Mouse (Mus musculus): Measurements from ENCODE around the gene Rpl13.
"Not testable (repeated sequence)": the region's sequence is repeated elsewhere in the genome, so short reads cannot be mapped to it uniquely, and the experiment has no call there.

Gene Rpl13

DNA sequence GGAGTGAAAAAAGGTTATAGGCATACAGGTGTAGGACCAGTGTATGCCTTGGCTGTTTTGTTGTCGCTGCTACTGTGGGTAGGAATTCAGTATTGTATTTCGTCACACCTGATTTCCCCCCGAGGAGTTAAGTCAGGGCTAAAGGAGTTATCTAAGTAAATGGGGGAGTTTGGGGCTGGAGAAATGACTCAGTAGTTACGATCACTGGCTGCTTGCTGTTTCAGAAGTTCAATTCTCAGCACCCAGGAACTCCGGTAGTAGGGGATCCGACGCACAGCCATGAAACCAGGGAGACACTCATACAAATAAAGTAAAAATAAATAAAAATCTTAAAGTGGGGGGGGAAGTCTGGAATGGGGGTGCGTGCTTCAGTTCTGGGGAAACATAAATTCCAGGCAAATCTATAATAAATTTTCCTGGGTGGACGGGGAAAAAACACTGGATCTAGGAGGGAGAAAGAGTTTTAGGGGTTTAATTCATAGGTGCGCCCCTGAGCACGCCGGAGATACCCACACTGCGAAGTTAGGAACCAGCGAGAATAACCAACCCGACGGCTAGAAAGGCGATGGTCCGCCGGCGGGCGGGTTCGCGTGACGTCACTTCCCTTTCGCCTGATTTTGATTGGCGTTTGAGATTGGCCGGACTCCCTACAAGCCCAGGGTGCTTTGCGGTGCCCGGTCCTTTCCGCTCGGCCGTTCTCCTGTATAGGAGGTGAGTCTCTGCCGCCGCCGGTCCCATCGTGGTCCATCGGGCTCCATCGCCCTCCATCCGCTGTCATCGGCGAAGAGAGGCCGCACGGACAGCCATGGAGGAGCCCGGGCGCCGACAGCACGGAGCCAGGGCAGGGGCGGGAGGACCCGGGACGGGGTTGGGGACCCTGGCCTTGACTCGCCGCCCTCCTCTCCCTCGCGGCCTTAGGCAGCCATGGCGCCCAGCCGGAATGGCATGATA lies at the start of gene Rpl13:
Rpl13 (plus strand) TSS at position 616 of the 951 bp plus-strand sequence.
- peak; percentile 95 for DNase-seq (ENCODE audit: low spot score)

DNA sequence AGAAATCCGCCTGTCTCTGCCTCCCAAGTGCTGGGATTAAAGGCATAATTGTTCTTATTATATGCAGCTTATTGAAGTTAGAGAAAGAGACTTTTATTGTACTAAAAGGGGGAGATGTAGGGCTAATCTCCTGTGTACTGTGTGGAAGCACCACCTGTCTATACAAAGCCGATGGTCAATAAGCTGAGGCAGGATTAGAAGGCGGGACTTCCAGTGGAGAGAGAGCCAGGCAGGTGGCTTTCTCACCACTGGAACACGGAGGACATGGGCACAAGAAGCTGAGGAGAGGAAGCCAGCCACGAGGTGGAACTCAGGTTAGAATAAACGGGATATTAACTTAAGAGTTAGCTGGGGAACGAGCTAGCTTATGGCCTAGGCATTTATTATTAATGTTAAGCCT lies 39.4 kb upstream of the Rpl13 start, which contains the start of gene Spg7:
Spg7 (plus strand) TSS at position 222 of the 400 bp plus-strand sequence.
- DNase-seq (ENCODE audit: low spot score): no peak

- no peak for DNase-seq (ENCODE audit: low spot score)
These were observed 38.1 kb upstream of the Rpl13 start for GRCm38 (mm10) chr8:123064072-123064471.

- no peak for DNase-seq (ENCODE audit: low spot score)
These were observed 37.3 kb upstream of the Rpl13 start for GRCm38 (mm10) chr8:123064809-123065213.

- peak; percentile 98 for DNase-seq (ENCODE audit: low spot score)
These were observed 36.7 kb upstream of the Rpl13 start for GRCm38 (mm10) chr8:123065214-123066100.

DNA sequence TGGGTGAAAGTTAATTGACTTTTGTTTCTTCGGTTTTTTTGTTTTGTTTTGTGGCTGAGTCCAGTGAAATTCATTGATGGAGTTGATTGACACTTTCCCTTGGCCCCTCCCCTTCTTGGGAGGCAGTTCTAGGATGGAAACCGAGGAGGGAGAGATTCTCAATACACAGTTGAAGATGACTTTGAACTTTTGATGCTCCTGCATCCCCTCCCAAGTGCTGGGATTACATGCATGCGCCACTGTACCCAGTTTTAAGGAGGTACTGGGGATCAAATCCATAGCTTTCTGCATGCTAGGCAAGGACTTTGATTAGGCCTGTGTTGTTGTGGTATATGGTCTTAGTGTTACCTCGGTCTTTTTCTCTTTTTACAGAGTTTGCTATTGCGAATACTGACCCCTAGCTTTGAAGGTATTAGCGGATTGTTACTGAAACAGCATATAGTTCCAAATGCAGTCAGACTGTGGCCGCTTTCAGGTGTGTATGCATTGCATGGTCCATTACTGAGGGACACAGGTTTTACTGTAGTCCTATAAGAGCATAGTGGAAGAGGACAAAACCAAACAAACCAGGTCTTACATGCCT lies 36.0 kb upstream of the Rpl13 start:
- no peak for DNase-seq (ENCODE audit: low spot score)

DNA sequence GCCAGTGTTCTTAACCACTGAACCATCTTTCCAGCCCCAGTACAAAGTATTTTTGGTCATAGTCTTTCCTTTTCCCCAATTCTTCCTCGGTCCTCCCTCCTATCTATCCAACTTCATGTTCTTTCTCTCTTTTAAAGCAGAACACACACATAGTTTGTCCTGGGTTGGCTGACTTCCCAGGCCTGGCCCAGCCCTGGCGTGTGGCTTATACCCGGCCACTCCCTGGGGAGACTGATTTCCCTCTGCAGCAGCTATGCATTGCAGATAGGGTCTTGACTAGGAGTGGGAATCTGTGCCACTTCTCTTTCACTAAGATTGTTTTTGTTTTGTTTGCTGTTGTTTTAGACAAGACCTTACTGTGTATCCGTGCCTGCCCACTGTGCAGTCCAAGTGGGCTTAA lies 31.0 kb upstream of the Rpl13 start:
- peak; percentile 84 for DNase-seq (ENCODE audit: low spot score)

GRCm38 (mm10) chr8:123077213-123077612 lies 24.9 kb upstream of the Rpl13 start:
- no peak for DNase-seq (ENCODE audit: low spot score)

DNA sequence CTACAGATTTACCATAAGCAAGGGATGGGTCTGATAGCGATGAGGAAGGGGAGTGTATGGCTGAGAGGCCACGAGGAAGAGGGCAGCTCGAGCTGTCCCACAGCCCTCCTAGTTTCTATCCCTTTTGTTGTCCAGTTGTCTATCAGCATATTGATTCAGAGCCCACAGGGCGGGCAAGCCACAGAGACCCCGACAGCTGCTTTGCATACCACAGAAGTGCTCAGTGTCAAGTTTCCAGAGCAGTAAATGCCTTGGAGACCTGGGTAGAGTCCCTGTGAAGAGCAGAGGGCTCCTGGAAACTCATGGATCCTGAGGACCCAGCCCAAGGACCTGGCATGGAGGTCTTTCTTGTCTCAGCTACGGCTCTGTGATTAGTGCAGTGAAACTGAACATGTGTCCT lies 19.2 kb upstream of the Rpl13 start:
- DNase-seq (ENCODE audit: low spot score): no peak

- DNase-seq (ENCODE audit: low spot score): no peak
These were observed 18.5 kb upstream of the Rpl13 start for GRCm38 (mm10) chr8:123083610-123084009.

DNA sequence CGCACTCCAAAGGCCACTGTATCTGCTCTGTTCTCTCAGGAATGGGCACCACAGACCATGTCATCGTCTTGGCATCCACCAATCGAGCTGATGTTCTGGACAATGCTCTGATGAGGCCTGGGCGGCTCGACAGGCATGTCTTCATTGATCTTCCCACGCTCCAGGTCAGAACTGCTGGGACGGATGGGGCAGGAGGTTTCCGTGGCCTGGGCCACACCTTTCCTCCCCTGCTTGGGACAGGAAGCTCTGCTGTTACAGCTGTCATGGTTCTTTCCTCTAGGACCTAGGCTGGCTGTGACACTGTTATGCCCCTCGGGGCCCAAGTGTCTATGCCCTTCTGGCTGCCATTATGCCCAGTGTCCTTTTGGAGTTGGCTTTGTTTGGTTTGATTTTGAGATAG lies 14.9 kb upstream of the Rpl13 start:
- DNase-seq (ENCODE audit: low spot score): no peak

GRCm38 (mm10) chr8:123097216-123097615 lies 4.9 kb upstream of the Rpl13 start:
- DNase-seq (ENCODE audit: low spot score): no peak

GRCm38 (mm10) chr8:123097786-123098584 lies 4.2 kb upstream of the Rpl13 start:
- DNase-seq (ENCODE audit: low spot score): no peak

DNA sequence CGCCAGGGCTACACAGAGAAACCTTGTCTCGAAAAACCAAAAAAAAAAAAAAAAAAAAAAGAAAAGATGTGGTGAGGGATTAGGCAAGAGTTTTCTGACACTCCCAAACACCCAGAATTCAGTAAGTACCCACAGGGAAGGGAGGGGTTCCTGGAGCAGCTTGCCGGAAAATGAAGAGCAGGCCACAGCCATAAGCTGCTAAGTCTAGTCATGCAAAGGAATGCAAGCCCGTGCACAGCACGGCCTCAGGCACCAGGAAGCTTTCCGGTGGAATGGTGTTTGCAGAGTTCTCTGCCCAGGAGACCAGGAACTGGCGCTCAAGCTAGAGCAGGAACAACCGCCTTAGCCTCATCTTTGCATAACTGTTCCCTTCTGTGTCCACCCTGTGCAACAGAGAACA lies 1.9 kb upstream of the Rpl13 start:
- DNase-seq (ENCODE audit: low spot score): peak; percentile 55

GRCm38 (mm10) chr8:123101244-123101643 lies 906 bp upstream of the Rpl13 start:
- no peak for DNase-seq (ENCODE audit: low spot score)

DNA sequence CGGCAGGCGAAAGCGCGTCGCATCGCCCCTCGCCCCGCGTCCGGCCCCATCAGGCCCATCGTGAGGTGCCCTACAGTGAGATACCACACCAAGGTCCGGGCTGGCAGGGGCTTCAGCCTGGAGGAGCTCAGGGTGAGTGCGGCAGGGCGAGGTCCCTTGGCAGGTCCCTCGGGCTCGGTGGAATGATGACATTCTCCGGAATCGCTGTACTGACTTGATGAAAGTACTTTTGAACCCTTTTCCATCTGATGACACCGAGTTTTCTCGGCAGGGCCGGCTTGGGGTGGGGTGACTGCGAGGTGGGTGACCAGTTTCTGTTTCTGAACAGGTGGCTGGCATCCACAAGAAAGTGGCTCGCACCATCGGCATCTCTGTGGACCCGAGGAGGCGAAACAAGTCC lies 705 bp downstream of the Rpl13 start:
- DNase-seq (ENCODE audit: low spot score): not testable (repeated sequence)

GRCm38 (mm10) chr8:123103285-123103684 lies 1.1 kb downstream of the Rpl13 start:
- DNase-seq (ENCODE audit: low spot score): no peak

GRCm38 (mm10) chr8:123104046-123104767 lies 2.1 kb downstream of the Rpl13 start:
- no peak for DNase-seq (ENCODE audit: low spot score)

GRCm38 (mm10) chr8:123105553-123106326 lies 3.6 kb downstream of the Rpl13 start:
- DNase-seq (ENCODE audit: low spot score): peak; percentile 66

DNA sequence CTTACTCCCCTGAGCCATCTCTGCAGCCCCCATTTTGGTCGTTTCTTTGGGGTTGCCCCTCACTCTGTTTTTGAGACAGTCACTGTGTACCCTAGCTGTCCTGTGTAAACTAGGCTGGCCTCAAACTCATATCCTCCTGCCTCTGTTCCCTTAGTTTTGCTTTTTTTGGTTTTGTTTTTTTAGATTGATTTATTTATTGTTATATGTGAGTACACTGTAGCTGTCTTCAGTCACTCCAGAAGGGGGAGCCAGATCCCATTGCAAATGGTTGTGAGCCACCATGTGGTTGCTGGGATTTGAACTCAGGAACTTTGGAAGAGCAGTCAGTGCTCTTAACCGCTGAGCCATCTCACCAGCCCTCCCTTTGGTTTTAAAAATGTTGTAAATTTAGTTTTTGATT lies 4.4 kb downstream of the Rpl13 start:
- DNase-seq (ENCODE audit: low spot score): peak; percentile 51

Measured in adipocyte (in vitro differentiated cells).